Mouse (Mus musculus) forebrain, embryonic 14.5 days (tissue): ENCODE data around the gene Adcy3. TPM values are rescaled to one million over a fixed set of nuclear protein-coding genes. Genes with fewer than 3 reads are reported as not detected.

Experiments used
- ATAC-seq: fragments of 200-750 bp; cut with Nextera tagmentation; 2 replicates; pipeline ENCODE4 v1.8.0; 2017; ENCODE audit warnings: mild to moderate bottlenecking, moderate library complexity
- DNase-seq: peaks from one replicate; pipeline ENCODE4 v3.0.0-alpha.2; 2015; ENCODE audit warnings: low spot score
- H3K27ac ChIP-seq: fragments of 300-500 bp; sonication (generic); 2 replicates; pipeline ENCODE4 v1.5.1; 2014; ENCODE audit warnings: low read depth, mild to moderate bottlenecking, control low read depth, low read length, moderate library complexity
- H3K27me3 ChIP-seq: fragments of 300-500 bp; sonication (generic); replicated peaks from 2 replicates; pipeline ENCODE4 v1.6.1; 2014; ENCODE audit warnings: low read length, control low read depth, mixed read lengths; ENCODE audit not compliant: control insufficient read depth, insufficient read depth
- H3K36me3 ChIP-seq: fragments of 300-500 bp; sonication (generic); 2 replicates; pipeline ENCODE4 v1.6.1; 2014; ENCODE audit warnings: low read length, control low read depth; ENCODE audit not compliant: control insufficient read depth, insufficient read depth
- H3K4me1 ChIP-seq: fragments of 300-500 bp; sonication (generic); 2 replicates; pipeline ENCODE4 v1.6.1; 2014; ENCODE audit warnings: antibody characterized with exemption, low read length, control low read depth; ENCODE audit not compliant: control insufficient read depth, insufficient read depth
- H3K4me2 ChIP-seq: fragments of 300-500 bp; sonication (generic); 2 replicates; pipeline ENCODE4 v1.6.1; 2014; ENCODE audit warnings: mild to moderate bottlenecking, control low read depth, low read length
- H3K4me3 ChIP-seq: fragments of 300-500 bp; sonication (generic); 2 replicates; pipeline ENCODE4 v1.5.1; 2014; ENCODE audit warnings: low read depth, low read length, control low read depth
- H3K9ac ChIP-seq: fragments of 300-500 bp; sonication (generic); 2 replicates; pipeline ENCODE4 v1.6.1; 2014; ENCODE audit warnings: mild to moderate bottlenecking, low read length, control low read depth, moderate library complexity
- H3K9me3 ChIP-seq: fragments of 300-500 bp; sonication (generic); replicated peaks from 2 replicates; pipeline ENCODE4 v1.6.1; 2016; ENCODE audit warnings: low read length, control low read depth, mixed read lengths; ENCODE audit not compliant: control insufficient read depth
- WGBS: fragments of 180-500 bp; shearing (Covaris S2); extraction: QIAGEN DNeasy Blood & Tissue Kit; methylation state at CpG from one replicate; pipeline ENCODE4 v1.1.7; 2014; 5-methylcytosine and 5-hydroxymethylcytosine counted together
- polyA plus RNA-seq: library from polyadenylated mRNA; unstranded; fragments of >200 nt; fragmentation: Nextera tagmentation; extraction: Ambion mirVana; gene quantifications from 2 replicates; pipeline ENCODE4 v1.2.1, GENCODE M21; 2014

Adcy3 gene
- polyA plus RNA-seq, 1 experiment from 2014 or later, result 5.3 TPM

GRCm38 (mm10) chr12:4169622-4170021 lies 36.7 kb downstream of the Adcy3 start:
- no peak overlapping the region for H3K4me2 ChIP-seq
- ATAC-seq, result no peak
- WGBS, result 66% methylated on average over 5 of the region's 5 CpGs

GRCm38 (mm10) chr12:4173108-4173790 lies 40.3 kb downstream of the Adcy3 start:
- no peak overlapping the region for H3K4me3 ChIP-seq
- no peak overlapping the region for H3K9ac ChIP-seq
- ATAC-seq (no peak), DNase-seq (no peak)
- H3K36me3 ChIP-seq, result no peaks in the 10 kb centered on the region
- no peaks in the 10 kb centered on the region for H3K27me3 ChIP-seq
- H3K27ac ChIP-seq, result no peak overlapping the region
- no peaks in the 10 kb centered on the region for H3K4me1 ChIP-seq
- H3K9me3 ChIP-seq, result no peaks in the 10 kb centered on the region
- WGBS, result 87% methylated on average over 15 of the region's 15 CpGs
- no peak overlapping the region for H3K4me2 ChIP-seq

More at GRCm38 (mm10) chr12:4169622-4170021, 36.7 kb downstream of the Adcy3 start:
- Histone ChIP-seq H3K9ac (no peak overlapping the region), H3K36me3 (no peaks in the 10 kb centered on the region), H3K4me3 (no peak overlapping the region), H3K9me3 (no peaks in the 10 kb centered on the region), H3K27me3 (no peaks in the 10 kb centered on the region), H3K27ac (no peak overlapping the region), H3K4me1 (no peaks in the 10 kb centered on the region)
- DNase-seq, result no peak

- H3K9ac ChIP-seq, result no peak overlapping the region
Measured at GRCm38 (mm10) chr12:4178839-4179238, 45.9 kb downstream of the Adcy3 start.

GRCm38 (mm10) chr12:4179671-4180233 lies 46.8 kb downstream of the Adcy3 start:
- no peaks in the 10 kb centered on the region for H3K27me3 ChIP-seq
- WGBS, result 85% methylated on average over 6 of the region's 6 CpGs
- no peaks in the 10 kb centered on the region for H3K9me3 ChIP-seq
- no peak overlapping the region for H3K27ac ChIP-seq
- no peak for DNase-seq
- no peak overlapping the region for H3K9ac ChIP-seq
- no peak for ATAC-seq
- H3K4me1 ChIP-seq, result peaks cover 4% of the 10 kb centered on the region; the same call in 1 of the 2 replicates
- H3K4me3 ChIP-seq, result no peak overlapping the region
- H3K36me3 ChIP-seq, result no peaks in the 10 kb centered on the region
- H3K4me2 ChIP-seq, result no peak overlapping the region

More at GRCm38 (mm10) chr12:4178839-4179238, 45.9 kb downstream of the Adcy3 start:
- Histone ChIP-seq H3K27ac (no peak overlapping the region), H3K4me2 (no peak overlapping the region), H3K4me3 (no peak overlapping the region), H3K4me1 (peaks cover 4% of the 10 kb centered on the region; the same call in 1 of the 2 replicates), H3K27me3 (no peaks in the 10 kb centered on the region), H3K9me3 (no peaks in the 10 kb centered on the region), H3K36me3 (no peaks in the 10 kb centered on the region)
- 30% methylated on average over 5 of the region's 5 CpGs for WGBS
- DNase-seq (no peak), ATAC-seq (peak; percentile 15; the same call in 1 of the 2 replicates)

- 59% methylated on average over 3 of the region's 3 CpGs for WGBS
Measured at GRCm38 (mm10) chr12:4180507-4180906, 47.6 kb downstream of the Adcy3 start.

GRCm38 (mm10) chr12:4184648-4185047 lies 51.7 kb downstream of the Adcy3 start:
- H3K4me2 ChIP-seq, result no peak overlapping the region
- H3K4me3 ChIP-seq, result no peak overlapping the region
- H3K9me3 ChIP-seq, result no peaks in the 10 kb centered on the region
- DNase-seq (no peak), ATAC-seq (no peak)
- H3K27me3 ChIP-seq, result no peaks in the 10 kb centered on the region
- 0 out of 2 replicates have a peak, but pooled peaks cover 4% of the 10 kb centered on the region for H3K4me1 ChIP-seq
- H3K27ac ChIP-seq, result no peak overlapping the region
- WGBS, result 83% methylated on average over 2 of the region's 2 CpGs
- no peak overlapping the region for H3K9ac ChIP-seq
- H3K36me3 ChIP-seq, result no peaks in the 10 kb centered on the region

More at GRCm38 (mm10) chr12:4180507-4180906, 47.6 kb downstream of the Adcy3 start:
- ATAC-seq (no peak), DNase-seq (no peak)
- no peaks in the 10 kb centered on the region for H3K36me3 ChIP-seq
- peaks cover 4% of the 10 kb centered on the region; the same call in 1 of the 2 replicates for H3K4me1 ChIP-seq
- no peak overlapping the region for H3K9ac ChIP-seq
- no peaks in the 10 kb centered on the region for H3K9me3 ChIP-seq
- H3K4me3 ChIP-seq, result no peak overlapping the region
- no peak overlapping the region for H3K27ac ChIP-seq
- no peaks in the 10 kb centered on the region for H3K27me3 ChIP-seq
- no peak overlapping the region for H3K4me2 ChIP-seq

- no peaks in the 10 kb centered on the region for H3K27me3 ChIP-seq
- no peak overlapping the region for H3K4me2 ChIP-seq
- ATAC-seq (peak; percentile 83), DNase-seq (peak; percentile 71)
- no peak overlapping the region for H3K27ac ChIP-seq
- H3K9me3 ChIP-seq, result no peaks in the 10 kb centered on the region
- no peaks in the 10 kb centered on the region for H3K36me3 ChIP-seq
- H3K9ac ChIP-seq, result no peak overlapping the region
- WGBS, result 30% methylated on average over 14 of the region's 14 CpGs
- H3K4me1 ChIP-seq, result 0 out of 2 replicates have a peak, but pooled peaks cover 4% of the 10 kb centered on the region
- no peak overlapping the region for H3K4me3 ChIP-seq
Measured at GRCm38 (mm10) chr12:4188171-4189059, 55.5 kb downstream of the Adcy3 start.

- DNase-seq, result no peak
- H3K4me1 ChIP-seq, result 0 out of 2 replicates have a peak, but pooled peaks cover 4% of the 10 kb centered on the region
- no peak overlapping the region for H3K27ac ChIP-seq
- no peak overlapping the region for H3K4me3 ChIP-seq
- H3K27me3 ChIP-seq, result no peaks in the 10 kb centered on the region
- WGBS, result 45% methylated on average over 5 of the region's 5 CpGs
- no peaks in the 10 kb centered on the region for H3K9me3 ChIP-seq
- no peaks in the 10 kb centered on the region for H3K36me3 ChIP-seq
- H3K4me2 ChIP-seq, result no peak overlapping the region
- H3K9ac ChIP-seq, result no peak overlapping the region
- no peak for ATAC-seq
Measured at GRCm38 (mm10) chr12:4189060-4189447, 56.2 kb downstream of the Adcy3 start.
